Mouse (Mus musculus): ENCODE measurements at regions not wholly inside any gene's neighbourhood (a gene's known extent, or its start where the extent isn't known, plus 50 kb on each side); places are given as distances from the start of the nearest gene placed in this dataset.

DNA sequence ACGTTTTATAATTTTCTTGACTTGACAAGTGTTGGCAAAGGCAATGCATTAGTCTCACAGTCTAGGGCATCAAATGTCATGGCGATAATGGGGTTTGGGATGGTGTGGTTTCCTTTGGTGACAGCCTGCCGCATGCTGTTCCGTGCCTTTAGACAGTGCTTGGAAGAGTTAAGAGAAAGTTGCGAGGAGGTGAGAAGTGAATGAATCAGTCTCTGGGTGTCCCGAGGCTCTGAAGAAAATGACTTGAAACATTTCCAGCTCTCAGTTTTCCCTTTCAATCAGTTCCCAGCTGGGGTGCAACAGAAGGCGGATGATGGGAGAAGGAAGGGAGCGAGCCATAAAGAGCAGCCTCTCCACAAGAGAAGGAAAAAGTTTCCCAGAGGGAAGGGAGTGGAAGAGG is 211.0 kb upstream of the Pdcd1 start:
- no peak for ATAC-seq (ENCODE audit: insufficient number of reproducible peaks, low FRiP score, low TSS enrichment)

GRCm38 (mm10) chr1:94235426-94235825 is 183.1 kb upstream of the Pdcd1 start:
- no peak for ATAC-seq (ENCODE audit: insufficient number of reproducible peaks, low FRiP score, low TSS enrichment)

DNA sequence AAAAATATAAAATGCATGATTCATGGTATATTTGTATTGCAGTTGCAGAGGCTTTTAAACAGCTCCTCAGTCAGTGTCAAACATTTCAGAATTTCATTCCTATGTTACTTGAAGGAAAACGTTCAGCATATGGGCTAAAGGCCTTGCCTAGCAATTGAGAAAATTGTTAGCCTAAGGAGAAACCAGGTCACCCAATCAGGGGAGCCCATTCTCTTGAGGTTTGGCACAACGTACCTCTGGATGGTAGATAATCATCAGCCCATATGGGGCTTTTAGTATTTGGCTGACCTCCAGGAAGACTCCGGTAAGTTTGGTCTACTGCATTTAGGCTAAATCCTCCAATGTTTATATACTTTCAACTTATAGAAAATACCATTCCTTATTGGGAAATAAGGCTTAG is 168.7 kb upstream of the Pdcd1 start:
- no peak for ATAC-seq (ENCODE audit: insufficient number of reproducible peaks, low FRiP score, low TSS enrichment)

DNA sequence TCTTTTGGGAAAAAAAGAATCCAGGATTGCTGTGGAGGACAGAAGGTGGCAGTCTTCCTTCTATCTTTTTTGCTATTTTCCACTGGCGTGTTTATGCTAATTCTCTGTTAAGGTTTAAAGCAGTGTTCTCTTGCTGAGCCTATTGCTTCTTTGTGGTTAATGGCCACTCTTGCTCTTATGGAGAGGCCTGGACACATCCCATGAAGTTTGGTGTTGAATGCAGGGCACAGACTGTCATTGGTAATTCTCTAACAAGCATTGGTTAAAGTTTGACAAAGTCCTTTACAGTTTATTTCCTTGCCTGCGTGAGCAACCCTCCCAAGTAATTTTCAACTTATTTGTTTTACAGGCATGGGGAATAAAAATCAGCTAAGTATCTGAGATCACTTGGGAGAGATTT is 165.1 kb upstream of the Pdcd1 start:
- ATAC-seq (ENCODE audit: insufficient number of reproducible peaks, low FRiP score, low TSS enrichment), result no peak

DNA sequence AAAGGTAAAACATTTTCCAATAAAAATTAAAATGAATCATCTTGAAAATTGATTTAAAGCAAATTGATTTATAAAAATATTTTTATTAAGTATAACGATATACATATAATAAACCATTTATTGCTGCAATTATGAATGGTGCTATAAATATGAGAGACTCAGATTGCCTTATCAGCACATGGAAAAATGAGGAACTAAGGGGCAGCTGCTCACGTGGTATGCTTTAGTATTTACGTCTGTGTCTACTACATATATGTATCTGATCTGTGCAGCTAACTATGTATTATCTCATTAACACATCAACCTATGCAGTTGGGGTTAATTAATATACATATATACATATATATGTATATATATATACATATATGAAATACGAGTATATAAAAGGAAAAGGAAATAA is 156.6 kb upstream of the Pdcd1 start:
- ATAC-seq (ENCODE audit: insufficient number of reproducible peaks, low FRiP score, low TSS enrichment), result no peak

- no peak for ATAC-seq (ENCODE audit: insufficient number of reproducible peaks, low FRiP score, low TSS enrichment)
Observed at GRCm38 (mm10) chr1:94207859-94208258, 155.5 kb upstream of the Pdcd1 start.

GRCm38 (mm10) chr1:94203281-94203680 is 150.9 kb upstream of the Pdcd1 start:
- ATAC-seq (ENCODE audit: insufficient number of reproducible peaks, low FRiP score, low TSS enrichment), result no peak

DNA sequence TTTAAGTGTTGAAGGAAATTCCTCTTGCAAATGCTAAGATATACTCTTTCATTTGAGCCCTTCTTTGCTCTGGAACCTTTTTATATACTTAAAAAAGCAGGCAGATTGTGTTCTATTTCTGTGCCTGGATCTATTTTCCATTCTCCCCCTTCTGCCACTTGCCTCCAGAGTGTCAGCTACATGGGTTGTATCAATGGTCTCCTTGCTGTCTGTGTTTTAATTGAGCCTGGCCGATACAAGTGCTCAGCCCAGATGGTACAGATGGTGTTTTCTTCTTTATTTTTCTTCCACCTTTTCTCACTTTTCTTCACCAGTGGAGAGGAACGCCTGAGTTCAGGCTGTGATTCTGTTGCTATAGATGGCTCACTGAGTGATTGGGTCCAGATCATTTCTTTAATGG is 131.5 kb upstream of the Pdcd1 start:
- no peak for ATAC-seq (ENCODE audit: insufficient number of reproducible peaks, low FRiP score, low TSS enrichment)

- no peak for ATAC-seq (ENCODE audit: insufficient number of reproducible peaks, low FRiP score, low TSS enrichment)
Observed at GRCm38 (mm10) chr1:94149958-94150357, 97.6 kb upstream of the Pdcd1 start.

DNA sequence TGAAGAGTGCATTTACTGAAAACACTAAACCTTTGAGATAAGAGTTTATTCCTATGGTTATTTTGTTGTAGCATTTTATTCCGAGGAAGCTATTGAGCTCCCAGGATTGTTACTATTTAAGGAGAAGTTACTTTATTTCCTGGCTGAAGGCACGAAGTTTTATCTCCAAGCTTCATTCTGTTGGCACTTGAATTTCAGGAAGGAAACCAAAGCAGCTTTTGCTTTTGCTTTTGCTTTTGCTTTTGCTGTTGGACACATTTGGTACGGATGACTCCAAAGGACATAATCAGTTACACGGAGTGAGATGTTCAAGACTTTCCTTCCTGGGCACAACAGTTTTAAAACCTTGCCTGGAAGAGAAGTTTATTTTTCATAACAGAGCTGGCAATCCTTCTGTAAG is 94.7 kb upstream of the Pdcd1 start:
- no peak for ATAC-seq (ENCODE audit: insufficient number of reproducible peaks, low FRiP score, low TSS enrichment)

GRCm38 (mm10) chr1:94140518-94140917 is 88.2 kb upstream of the Pdcd1 start:
- ATAC-seq (ENCODE audit: insufficient number of reproducible peaks, low FRiP score, low TSS enrichment), result no peak

DNA sequence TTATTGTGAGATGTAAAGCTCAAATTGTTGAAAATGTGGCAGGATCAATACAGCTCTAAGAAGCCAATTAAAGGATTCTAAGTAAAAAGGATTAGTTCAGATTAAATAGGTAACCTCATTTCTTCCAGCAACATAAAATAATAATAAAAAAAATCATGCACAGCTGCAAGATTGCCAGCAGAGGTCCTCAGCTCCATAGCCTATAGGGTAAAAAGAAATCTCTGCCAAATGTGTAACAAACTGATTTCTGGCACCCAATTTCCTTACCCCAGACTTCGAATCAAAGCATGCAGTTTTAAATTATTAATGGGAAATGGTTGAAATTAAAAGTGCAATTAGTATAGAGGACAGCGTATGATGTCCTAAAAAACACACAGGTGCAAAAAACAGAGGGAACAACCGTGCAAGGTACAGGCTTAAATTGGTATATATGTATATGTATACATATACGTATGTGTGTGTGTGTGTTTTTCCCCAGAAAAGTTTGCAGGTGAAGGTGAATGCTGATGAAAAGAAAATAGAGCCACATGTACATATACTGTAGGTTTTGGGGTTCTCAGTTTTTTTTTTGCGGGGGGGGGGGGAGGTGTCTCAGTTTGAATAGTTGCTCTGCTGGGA is 87.2 kb upstream of the Pdcd1 start:
- ATAC-seq (ENCODE audit: insufficient number of reproducible peaks, low FRiP score, low TSS enrichment), result no peak

- ATAC-seq (ENCODE audit: insufficient number of reproducible peaks, low FRiP score, low TSS enrichment), result no peak
Observed at GRCm38 (mm10) chr1:94136731-94137130, 84.4 kb upstream of the Pdcd1 start.

All from cerebellum, adult (tissue).